Mouse (Mus musculus): ENCODE measurements at regions not wholly inside any gene's neighbourhood (a gene's known extent, or its start where the extent isn't known, plus 50 kb on each side); places are given as distances from the start of the nearest gene placed in this dataset.

DNA sequence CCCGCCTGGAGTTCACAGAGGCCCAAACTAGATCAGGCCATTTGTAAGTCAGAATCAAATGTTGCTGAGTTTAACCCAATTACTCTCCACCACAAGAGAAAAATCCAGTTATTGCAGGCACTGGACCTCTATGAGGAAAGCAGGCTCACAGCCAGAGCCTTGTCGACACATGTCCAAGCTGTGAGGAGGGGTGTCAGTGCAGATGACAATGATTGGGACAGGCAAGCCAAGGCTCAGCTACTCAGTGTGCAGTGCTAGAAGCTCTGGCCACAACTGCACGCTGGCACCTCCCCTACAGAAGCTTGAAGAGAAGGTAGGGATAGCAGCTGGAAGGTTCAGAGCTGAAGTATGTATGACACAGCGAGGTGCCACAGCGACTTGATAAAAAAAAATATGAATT lies 253.4 kb downstream of the Cog6 start:
- TF ChIP-seq CTCF (IDR thresholded peaks at IDR 0.05; ENCODE audit: low read depth, low read length), result no peak
- no peak for TF ChIP-seq POLR2A (IDR thresholded peaks at IDR 0.05; ENCODE audit: borderline replicate concordance, low read depth, low read length)

Measured in bone marrow macrophage, adult 2 months (primary cell).